Mouse (Mus musculus) liver, embryonic 14.5 days (tissue): Measurements from ENCODE around the gene Cdx2. TPM values are rescaled to one million over a fixed set of nuclear protein-coding genes. Genes with fewer than 3 reads are reported as not detected.

Experiments used
- ATAC-seq: fragments of 200-750 bp; cut with Nextera tagmentation; 2 replicates; pipeline ENCODE4 v1.8.0; 2017; ENCODE audit warnings: moderate number of reproducible peaks, mild to moderate bottlenecking, moderate library complexity; ENCODE audit not compliant: insufficient read depth
- DNase-seq, 3 experiments: peaks; one replicate each; pipeline ENCODE4 v3.0.0-alpha.2; 2012 to 2013; ENCODE audit warnings: low read depth in 3 of 3, low spot score in 3 of 3
- H3K27ac ChIP-seq: fragments of 300-500 bp; sonication (generic); 2 replicates; pipeline ENCODE4 v1.5.1; 2014; ENCODE audit warnings: moderate library complexity, mild to moderate bottlenecking, control low read depth, inconsistent platforms
- H3K27me3 ChIP-seq: fragments of 300-500 bp; sonication (generic); 2 replicates; pipeline ENCODE4 v1.6.1; 2014; ENCODE audit warnings: mild to moderate bottlenecking, low read length, moderate library complexity; ENCODE audit not compliant: control insufficient read depth, insufficient read depth
- H3K36me3 ChIP-seq: fragments of 300-500 bp; sonication (generic); replicated peaks from 2 replicates; pipeline ENCODE4 v1.6.1; 2014; ENCODE audit warnings: low read depth; ENCODE audit not compliant: control insufficient read depth, insufficient read depth
- H3K4me1 ChIP-seq, 2 experiments: fragments of 200-500 bp in 1 of 2; fragments of 300-500 bp in 1 of 2; sonication (generic) in 1 of 2; replicated peaks; 2 replicates each; pipeline ENCODE4 v1.6.1; 2012 to 2014; ENCODE audit warnings: antibody characterized with exemption in 1 of 2, inconsistent platforms in 1 of 2, low read length in 1 of 2; ENCODE audit not compliant: control insufficient read depth in 2 of 2, insufficient read depth in 2 of 2
- H3K4me2 ChIP-seq: fragments of 300-500 bp; sonication (generic); 2 replicates; pipeline ENCODE4 v1.6.1; 2014; ENCODE audit warnings: low read depth, mild to moderate bottlenecking, control low read depth, moderate library complexity
- H3K4me3 ChIP-seq, 2 experiments: fragments of 200-500 bp in 1 of 2; fragments of 300-500 bp in 1 of 2; sonication (generic) in 1 of 2; 2 replicates each; pipeline ENCODE4 v1.5.1; 2012 to 2014; ENCODE audit warnings: low read depth in 2 of 2, low read length in 2 of 2, mild to moderate bottlenecking in 2 of 2, control low read depth in 1 of 2, inconsistent platforms in 1 of 2, moderate library complexity in 1 of 2; ENCODE audit not compliant: insufficient read depth in 1 of 2
- H3K9ac ChIP-seq: fragments of 300-500 bp; sonication (generic); replicated peaks from 2 replicates; pipeline ENCODE4 v1.6.1; 2014; ENCODE audit warnings: mild to moderate bottlenecking, control low read depth, moderate library complexity
- H3K9me3 ChIP-seq: fragments of 300-500 bp; sonication (generic); 2 replicates; pipeline ENCODE4 v1.6.1; 2016; ENCODE audit warnings: low read length, mixed read lengths; ENCODE audit not compliant: control insufficient read depth
- CTCF ChIP-seq: IDR thresholded peaks from 2 replicates; pipeline ENCODE4 v1.5.1; 2016; ENCODE audit warnings: antibody characterized with exemption, low read depth, control low read depth
- EP300 ChIP-seq: IDR thresholded peaks from 2 replicates; pipeline ENCODE4 v1.6.1; 2016; ENCODE audit warnings: antibody characterized with exemption, low read depth
- WGBS: fragments of 180-500 bp; shearing (Covaris S2); extraction: QIAGEN DNeasy Blood & Tissue Kit; methylation state at CpG from one replicate; pipeline ENCODE4 v1.1.7; 2014; ENCODE audit not compliant: insufficient replicate concordance; 5-methylcytosine and 5-hydroxymethylcytosine counted together
- polyA plus RNA-seq, 2 experiments: library from polyadenylated mRNA; depleted of rRNA in 1 of 2; stranded (reverse) in 1 of 2; unstranded in 1 of 2; fragments of >200 nt; fragmentation: Nextera tagmentation in 1 of 2; extraction: Ambion mirVana in 1 of 2; gene quantifications; 2 replicates each; pipeline versions ENCODE4 v1.2.1 to v1.2.3; 2012 to 2014

Cdx2 gene
- polyA plus RNA-seq, 2 experiments: not detected

DNA sequence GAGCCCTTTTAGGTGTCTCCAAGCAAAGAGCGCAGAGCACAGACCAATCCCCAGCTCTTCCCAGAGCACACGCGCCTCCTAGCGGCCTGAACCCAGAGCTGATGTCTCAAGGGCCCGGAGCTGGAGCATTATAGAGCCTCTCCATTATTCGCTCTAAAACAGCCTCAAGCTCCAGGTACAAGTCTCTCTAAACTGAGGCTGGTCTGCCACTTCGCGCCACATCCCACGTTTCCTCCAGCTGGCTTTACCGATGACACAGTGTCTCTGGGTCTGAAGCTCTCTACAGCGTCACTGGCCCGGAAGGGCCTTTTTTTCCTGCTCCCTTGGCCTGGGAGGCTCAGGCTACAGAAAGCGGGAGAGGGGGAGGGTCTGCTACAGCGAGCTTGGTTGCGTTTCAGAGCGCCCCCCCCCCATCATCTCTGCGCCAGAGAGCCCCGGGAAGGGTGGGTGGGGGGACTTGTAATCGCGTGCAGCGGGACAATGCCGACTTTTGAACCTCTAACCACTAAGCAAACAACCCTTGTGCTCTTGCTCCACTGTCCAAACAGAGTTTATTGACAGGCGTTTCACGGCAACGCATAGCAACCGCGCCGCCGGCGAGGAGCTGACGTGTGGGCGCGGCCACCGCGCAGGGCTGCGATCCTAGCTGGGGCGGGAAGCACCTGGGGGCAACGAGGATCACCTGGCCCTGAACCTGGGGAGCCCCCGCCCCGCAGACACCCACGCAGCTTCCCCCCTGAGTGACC, 7.6 kb downstream of the Cdx2 start:
- H3K9me3 ChIP-seq: no peaks in the 10 kb centered on the region
- 1% methylated on average over 40 of the region's 41 CpGs for WGBS
- H3K9ac ChIP-seq: no peak overlapping the region
- DNase-seq: peak in 1 of 3 experiments; percentile 20
- TF ChIP-seq EP300: no peak
- TF ChIP-seq CTCF: peak; percentile 75
- H3K4me3 ChIP-seq: peak overlapping the region; percentile 14 to 15; a peak in 2 of 4 replicates
- H3K36me3 ChIP-seq: no peaks in the 10 kb centered on the region
- no peak overlapping the region; the same call in 1 of the 2 replicates for H3K27ac ChIP-seq
- ATAC-seq: peak; percentile 80
- 0 out of 4 replicates have a peak, but pooled peaks cover 0 to 2% of the 10 kb centered on the region in 2 experiments for H3K4me1 ChIP-seq
- H3K27me3 ChIP-seq: peaks cover 68% of the 10 kb centered on the region
- H3K4me2 ChIP-seq: peak overlapping the region; percentile 41

DNA sequence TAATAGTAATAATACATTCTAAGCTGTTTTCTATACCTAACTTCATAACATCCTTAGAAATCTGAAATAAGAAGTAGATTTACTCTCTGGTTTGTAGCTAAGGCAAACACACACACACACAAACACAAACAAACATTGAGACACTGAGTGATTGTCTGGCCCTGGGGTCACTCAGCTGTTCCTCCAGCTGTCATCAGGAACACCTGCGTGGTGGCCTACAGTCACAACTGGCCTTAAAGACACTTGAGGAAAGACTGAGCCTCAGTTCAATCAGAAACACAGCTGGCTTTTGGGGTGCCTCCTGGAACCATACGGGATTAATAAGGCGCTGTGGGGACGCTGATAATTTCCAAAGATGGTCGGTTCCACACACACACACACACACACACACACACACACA, 9.8 kb downstream of the Cdx2 start:
- DNase-seq (no peak), ATAC-seq (no peak)
- peaks cover 0 to 3% of the 10 kb centered on the region in 2 experiments; a peak in 1 of 4 replicates for H3K4me1 ChIP-seq
- no peaks in the 10 kb centered on the region for H3K36me3 ChIP-seq
- H3K4me2 ChIP-seq: no peak overlapping the region
- no peak overlapping the region for H3K9ac ChIP-seq
- TF ChIP-seq CTCF (no peak), EP300 (no peak)
- no peaks in the 10 kb centered on the region for H3K9me3 ChIP-seq
- WGBS: 41% methylated on average over 5 of the region's 5 CpGs
- no peak overlapping the region for H3K27ac ChIP-seq
- H3K27me3 ChIP-seq: peaks cover 49% of the 10 kb centered on the region
- H3K4me3 ChIP-seq: no peak overlapping the region

DNA sequence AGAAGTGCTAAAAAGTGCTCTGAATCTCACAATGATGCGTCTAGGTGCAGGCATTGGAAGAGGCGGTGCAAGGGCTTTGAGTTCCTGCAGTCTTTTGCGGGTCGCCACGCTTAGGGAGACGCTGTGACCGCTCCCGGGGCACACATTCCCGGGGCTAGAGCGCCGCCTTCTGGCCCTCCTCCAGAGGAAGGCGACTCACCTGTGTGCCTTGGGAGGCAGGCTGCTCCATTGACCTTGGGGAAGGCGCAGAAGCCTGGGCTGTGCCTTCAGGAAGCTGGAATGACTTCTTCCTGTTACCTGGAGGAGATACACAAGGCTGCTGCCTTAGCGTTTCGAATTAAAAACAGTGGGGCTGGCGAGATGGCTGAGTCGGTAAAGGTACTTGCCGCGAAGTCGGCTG, 12.9 kb downstream of the Cdx2 start:
- no peak for ATAC-seq
- Histone ChIP-seq H3K27ac (no peak overlapping the region), H3K4me3 (no peak overlapping the region), H3K27me3 (peaks cover 18% of the 10 kb centered on the region), H3K9ac (no peak overlapping the region), H3K4me1 (peaks cover 0 to 7% of the 10 kb centered on the region in 2 experiments; a peak in 1 of 4 replicates), H3K36me3 (no peaks in the 10 kb centered on the region), H3K9me3 (no peaks in the 10 kb centered on the region), H3K4me2 (no peak overlapping the region)
- WGBS: 13% methylated on average over 20 of the region's 20 CpGs
- DNase-seq: peak in 1 of 3 experiments; percentile 4
- TF ChIP-seq CTCF (peak; percentile 69), EP300 (no peak)

DNA sequence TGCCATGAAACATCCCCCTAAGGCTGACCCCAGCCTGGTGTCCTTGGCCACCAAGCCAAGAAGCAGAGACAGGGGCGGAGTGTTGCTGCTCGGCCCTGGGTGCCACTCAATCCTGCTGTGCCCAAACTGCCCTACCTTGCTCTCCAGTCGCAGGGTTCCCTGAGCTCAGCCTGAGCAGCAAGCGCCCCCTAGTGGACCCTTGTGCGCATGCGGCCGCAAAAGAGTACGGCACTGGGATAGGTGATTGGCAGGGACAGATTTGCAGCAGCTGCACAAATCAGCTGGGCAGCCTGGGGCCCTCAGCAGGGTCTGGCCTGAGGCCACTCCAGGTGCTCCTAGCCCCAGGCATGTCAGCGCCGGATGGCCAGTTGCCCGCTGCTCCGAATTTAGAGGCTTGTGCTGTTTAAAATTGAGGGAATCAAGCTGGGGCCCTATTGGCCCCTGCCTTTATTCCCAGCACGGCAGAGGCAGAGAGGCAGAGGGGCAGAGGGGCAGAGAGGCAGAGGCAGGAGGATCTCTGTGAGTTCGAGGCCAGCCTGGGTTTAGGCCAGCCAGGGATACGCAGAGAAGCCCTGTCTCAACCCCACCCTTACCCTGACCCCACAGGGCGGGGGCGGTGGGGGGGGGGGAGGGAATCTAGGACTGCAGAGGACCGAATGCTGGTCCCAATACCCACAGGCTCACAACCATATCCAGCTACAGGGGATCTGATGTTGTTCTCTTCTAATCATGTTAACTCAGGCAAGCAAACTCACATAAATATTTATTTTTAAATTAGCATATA, 13.8 kb downstream of the Cdx2 start:
- peak; percentile 38 to 53 (median 45) for DNase-seq
- Histone ChIP-seq H3K27ac (no peak overlapping the region), H3K36me3 (no peaks in the 10 kb centered on the region), H3K27me3 (peaks cover 11% of the 10 kb centered on the region), H3K4me1 (peaks cover 0 to 6% of the 10 kb centered on the region in 2 experiments; a peak in 1 of 4 replicates), H3K9ac (no peak overlapping the region), H3K9me3 (no peaks in the 10 kb centered on the region), H3K4me3 (no peak overlapping the region), H3K4me2 (no peak overlapping the region)
- peak; percentile 58; the same call in 1 of the 2 replicates for ATAC-seq
- WGBS: 12% methylated on average over 18 of the region's 18 CpGs
- peak; percentile 96 for TF ChIP-seq CTCF
- no peak for TF ChIP-seq EP300
